Mouse (Mus musculus): ENCODE results near the gene Pgpep1.

DNA sequence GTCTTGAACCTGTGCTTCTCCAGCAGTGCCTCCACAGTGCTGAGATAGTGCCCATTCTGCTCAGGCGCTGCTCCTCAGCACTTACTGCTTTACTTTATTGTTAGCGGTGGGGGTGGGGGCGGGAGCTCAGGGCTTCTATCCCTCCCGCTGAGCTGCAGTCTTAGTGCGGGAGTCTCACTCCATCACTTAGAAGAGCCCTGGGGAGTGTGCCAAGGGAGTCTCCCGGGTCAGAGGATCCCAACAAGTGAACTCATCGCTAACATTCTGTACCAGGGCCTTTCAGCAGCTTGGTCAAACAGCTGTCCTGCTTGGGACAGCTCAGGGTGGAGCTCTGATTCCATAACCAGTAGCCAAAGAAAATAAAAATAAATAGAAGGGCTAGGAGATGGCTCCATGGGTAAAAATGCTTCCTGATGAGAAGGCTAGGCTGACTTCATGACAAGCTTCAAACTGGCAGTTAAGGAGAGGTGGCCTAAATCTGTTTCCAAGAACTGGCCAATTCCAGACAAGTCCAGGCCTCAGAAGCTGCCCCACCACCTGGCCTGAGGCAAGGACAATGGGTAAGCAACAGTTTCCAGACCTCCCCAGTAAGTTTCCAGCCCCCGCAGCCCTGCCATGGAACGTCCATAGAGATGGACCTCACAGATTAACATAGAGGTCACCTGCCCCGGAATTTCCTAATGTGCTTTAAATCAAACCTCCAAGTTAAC is 11.6 kb upstream of the Pgpep1 start:
- TF ChIP-seq ZC3H11A (IDR thresholded peaks at IDR 0.05; ENCODE audit: borderline replicate concordance, low read depth, low read length) (no peak), HCFC1 (IDR thresholded peaks at IDR 0.05; ENCODE audit: borderline replicate concordance, insufficient read depth, low read length) (no peak), MAFK (IDR thresholded peaks at IDR 0.05; ENCODE audit: insufficient read depth, low read depth, low read length) (no peak), CHD2 (IDR thresholded peaks at IDR 0.05; ENCODE audit: low read depth, low read length) (no peak), ZNF384 (IDR thresholded peaks at IDR 0.05; ENCODE audit: low read depth, low read length) (no peak)

Data from ES-E14 (cell line).